Mouse (Mus musculus): Measurements from ENCODE around the gene Grasp. TPM values are rescaled to one million over a fixed set of nuclear protein-coding genes. Genes with fewer than 3 reads are reported as not detected.

The Grasp gene
- polyA plus RNA-seq, 2 experiments from 2014 or later = 0.47 TPM; not detected in 1

DNA sequence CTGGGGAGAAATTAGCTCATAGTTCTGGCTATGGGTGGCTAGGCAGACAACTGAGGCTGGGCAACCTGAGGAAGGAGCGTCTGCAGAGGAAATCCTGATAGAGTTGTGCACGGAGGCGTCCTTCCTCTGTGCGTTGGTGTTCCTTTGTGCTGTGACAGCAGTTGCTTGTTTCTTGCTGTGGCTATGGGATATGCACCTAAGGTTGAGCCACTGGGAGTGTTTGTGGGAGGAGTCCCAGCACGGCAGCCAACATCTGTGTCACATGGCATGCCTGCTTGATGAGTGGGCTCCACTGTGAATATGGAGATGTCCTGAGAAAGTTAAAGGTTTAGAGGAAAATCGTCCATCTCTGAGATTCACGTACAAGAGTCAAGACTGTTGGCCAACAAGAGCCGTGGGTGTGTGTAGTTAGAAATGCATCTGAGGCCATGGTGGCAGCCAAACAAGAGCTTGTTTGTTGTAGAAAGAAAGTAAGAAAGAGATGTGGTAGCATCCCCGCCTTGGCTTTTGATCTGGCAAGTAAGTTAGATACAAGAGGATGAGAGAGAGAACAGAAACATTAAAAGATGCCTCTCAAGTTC lies 26.3 kb downstream of the Grasp start:
- ATAC-seq = no peak

DNA sequence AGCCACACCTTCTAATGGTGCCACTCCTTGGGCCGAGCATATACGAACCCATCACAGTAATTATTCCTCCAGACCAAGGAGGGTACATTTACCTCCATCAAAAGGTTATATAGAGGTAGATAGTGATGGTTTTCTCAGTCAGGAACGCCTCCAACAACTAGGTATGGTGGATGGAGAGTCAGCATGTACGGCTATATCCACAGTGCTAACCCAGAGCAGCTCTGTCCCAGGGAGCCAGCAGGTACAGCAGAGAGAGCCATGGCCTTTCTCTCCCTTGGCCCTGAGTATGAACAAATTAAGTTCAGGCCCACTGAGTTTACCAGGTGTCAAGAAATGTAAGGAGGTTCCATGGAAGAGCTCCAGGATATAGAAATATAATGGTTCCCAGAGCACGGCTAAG lies 27.9 kb downstream of the Grasp start:
- ATAC-seq = no peak

DNA sequence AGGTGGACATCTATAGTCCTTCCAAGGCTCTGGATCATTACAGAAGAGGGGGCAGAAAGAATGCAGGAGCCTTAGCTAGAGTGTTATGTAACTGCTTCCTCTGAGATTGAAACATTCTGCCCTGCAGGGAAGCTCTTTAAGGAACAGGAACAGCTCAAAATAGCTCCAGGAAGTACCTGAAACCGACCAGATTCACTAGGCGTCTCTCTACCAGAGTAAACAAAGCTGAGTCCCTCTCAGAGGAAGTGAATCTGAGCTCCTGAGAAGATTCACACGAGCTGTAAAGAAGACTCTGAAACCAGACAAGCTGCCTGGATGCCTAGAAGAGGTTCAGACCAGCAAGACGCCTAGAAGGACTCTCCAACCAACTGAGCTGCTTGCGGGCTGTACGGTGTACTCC lies 28.6 kb downstream of the Grasp start:
- ATAC-seq = no peak

DNA sequence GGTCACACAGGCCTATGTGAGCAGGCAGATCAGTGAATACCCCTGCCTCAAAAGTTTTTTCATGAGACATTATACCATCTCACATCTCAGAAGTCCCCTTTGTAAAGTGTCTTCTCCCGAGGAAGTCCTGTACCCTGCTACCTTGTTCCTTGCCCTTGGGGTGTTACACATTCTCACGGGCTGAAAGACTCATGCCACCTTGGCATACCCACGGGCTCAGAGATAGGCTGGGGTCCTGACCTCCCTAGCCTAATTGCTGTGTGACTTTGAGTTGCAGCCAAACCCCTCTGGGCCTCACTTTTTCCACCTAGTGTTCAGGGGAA lies 29.5 kb downstream of the Grasp start:
- no peak for ATAC-seq

DNA sequence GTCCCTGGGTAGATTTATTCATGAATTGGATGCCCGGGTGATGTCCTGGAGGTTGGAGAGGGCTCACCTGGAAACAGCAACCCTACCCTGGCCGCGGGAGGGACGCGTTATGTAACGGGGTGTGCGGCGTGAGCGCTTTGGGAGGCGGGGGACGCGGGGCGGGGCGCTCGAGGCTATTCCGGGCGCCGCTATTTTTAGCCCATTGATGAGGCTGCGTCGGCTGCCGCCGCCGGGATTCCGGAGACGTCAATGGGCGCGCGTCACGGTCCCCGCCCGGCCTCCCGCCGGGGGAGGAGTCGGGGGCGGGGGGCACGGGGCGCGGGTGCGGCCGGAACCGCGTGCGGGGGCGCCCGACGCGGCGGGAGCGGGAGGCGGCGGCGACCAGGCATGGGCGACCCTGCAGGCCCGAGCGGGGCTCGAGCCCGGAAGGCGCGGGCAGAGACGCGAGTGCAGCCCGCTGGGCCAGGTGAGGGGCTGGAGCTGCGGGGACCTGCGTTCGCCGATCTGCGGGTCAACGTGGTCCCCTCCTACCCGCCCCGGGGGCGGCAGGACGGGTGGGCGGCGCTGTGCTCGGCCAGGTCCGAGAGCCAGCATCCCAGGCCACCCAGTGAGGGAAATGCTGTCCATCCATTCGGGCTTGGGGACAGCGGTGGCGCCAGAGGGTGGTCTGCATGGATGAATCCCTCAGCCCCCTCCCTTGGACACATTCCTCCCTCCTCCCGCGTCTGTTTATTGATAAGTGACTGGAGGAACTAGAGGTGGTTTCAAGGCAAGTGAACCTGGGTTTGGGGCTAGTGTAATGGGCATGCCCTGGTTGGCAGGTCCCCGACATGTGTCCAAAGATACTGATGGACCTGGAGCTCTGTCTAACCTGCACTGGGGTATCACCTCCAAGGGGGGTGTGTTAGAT lies 30.2 kb downstream of the Grasp start, which contains the start of gene Nr4a1:
Gene Nr4a1 (plus strand): TSS at position 384 of the 910 bp plus-strand sequence.
- ATAC-seq = peak; percentile 61

DNA sequence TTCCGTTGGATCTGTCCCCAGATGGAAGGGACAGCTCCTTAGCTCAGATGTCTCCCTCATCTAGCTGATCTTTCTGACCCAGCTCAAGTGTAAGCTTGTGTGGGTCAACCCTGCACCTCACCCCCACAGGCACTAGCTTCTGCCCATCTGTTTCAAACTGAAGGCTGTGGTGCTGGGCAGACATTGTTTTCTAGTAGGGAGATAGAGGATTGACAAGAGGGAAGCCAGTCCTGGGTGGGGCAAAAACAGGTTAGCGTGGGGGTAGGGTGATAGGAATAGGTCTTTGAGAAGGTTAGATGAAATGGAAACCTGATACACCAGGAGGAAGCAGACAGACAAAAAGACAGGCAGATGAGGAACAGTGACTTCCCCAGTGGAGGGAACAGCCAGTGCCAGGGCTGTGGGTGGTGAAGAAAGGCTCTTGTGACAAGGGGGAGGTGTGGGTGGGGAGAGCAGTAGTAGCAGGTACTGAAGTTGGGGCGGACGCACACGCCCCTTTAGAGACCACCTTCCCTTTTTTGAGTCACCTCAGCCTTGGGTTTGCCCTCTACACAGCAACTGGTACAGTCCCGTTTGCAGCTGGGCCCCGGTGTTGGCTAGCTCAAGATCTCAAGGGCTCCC lies 32.0 kb downstream of the Grasp start:
- no peak for ATAC-seq

DNA sequence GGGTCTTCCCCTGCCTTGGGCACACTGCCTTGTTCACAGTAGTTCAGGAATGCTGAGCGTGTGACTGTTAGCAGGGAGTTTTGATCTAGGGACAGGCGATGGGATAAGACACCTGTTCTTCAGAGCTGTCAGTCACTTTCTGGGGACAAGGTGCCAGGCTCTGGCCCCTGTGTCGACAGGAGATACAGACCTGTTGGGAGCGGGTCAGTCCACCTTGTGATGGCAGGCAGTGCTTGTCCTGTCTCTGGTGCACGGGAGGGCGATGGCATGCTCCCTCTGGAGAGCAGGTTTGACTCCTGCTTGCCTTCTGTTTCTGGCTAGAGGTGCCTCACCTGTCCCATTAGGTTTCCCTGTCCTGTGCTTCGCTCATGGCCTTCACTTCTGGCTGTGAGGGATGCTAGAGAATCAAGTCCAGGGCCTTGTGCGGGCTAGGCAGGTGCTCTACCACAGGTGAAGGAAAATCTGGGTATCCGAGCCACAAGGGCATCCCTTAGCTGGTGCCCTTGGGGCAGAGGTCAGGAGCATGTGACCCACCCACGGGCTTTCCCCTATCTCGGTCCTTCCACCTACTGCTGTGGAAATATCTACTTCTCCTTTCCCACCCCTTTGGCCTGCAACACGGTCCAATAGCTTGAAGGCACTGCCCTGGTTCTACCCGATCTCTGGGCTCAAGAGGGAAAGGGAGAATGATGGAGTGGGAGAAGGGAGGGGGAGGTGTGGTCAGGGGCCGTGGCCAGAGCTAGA lies 32.6 kb downstream of the Grasp start:
- no peak for ATAC-seq

DNA sequence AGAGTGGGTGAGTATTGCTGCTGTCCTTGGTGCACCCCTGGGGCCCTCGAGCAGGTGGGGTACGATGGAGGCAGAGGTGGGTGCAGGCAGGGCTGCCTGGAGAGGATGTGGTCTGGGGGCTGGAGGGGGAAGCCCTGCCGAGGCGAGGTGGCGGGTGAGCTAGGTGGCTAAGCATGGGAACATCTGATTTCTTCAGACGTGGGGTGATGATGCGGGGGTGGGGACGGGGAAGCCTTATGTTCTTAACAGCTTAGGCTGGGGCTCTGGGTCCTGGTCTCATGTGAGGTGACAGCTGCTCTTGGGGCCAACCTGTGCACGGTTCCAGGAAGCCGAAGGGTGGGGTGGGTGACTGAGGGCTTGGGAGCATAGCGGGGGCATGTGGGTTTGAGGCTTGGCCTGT lies 34.4 kb downstream of the Grasp start:
- peak; percentile 66 for ATAC-seq

DNA sequence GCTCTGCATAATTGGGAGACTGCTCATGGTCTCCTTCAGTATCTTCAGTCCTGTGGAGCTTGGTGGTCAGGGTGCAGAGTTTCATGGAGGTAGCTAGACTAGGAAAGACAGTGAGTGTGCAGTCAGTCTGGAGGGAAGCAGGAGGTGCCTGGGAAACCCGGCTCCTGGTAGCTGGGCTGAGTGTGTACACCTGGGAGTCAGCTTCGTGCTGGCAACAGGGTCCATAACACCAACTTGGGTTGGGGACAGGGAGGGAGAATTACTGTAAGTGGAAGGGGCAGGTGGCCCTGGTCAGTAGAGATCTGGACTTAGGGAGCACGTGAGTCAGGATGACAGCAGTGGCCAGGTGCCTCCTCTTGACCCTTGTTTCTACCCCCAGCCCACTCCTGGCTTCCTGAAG lies 35.9 kb downstream of the Grasp start:
- ATAC-seq = no peak

DNA sequence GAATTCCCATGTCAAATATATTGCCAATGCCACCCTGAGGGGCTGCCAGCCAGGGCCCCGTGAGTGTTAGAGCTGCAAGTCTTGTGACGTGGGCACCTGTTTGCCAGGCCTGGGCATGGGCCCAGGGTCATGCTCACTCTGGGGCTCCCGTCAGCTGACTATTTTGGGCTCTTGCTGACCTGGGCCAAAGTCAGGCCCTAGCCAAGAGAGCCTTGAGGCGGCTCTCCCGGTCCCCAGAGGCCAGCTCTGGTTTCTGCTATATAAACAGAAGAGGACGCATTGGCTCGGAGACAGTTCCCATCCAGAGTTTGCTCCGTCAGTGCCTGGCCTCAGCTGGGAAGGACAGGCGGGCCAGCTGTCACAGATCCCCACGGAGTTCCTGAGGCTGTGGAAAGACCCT lies 36.4 kb downstream of the Grasp start:
- no peak for ATAC-seq

DNA sequence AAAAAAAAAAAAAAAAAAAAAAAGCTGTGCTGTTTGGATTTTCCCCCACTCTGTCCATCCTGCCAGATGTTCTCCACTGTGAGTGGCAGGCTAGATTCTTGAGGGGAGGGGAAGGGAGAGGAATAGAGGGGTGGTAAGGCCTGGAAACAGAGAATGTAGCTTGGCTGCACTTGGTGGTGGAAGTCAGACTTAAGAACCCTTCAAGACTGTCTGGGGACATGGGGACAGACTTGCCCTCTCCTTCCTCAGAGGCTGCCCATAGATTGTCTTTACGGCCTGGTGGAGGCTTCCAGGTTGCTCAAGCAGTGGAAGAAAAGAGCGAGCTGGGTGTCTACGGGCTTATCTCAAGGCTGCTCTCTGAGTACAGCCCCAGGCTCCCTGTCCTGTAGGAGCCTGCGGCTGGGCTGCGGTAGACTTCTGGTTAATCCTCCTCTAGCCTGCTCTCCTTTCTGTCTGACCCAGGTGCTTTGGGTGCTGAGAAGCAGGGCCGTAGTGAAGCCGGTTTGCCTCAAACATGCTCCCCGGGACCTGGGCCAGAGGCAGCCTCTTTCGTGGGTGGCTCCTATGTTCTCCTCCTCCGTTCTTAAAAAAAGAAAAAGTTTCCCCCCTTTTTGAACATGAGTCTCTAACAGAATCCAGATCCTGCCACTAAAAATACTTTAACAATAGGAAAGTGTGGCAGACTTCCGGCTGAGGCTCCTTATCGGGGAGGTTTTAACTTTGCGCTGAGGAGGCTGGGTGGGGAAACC lies 37.1 kb downstream of the Grasp start:
- no peak for ATAC-seq

DNA sequence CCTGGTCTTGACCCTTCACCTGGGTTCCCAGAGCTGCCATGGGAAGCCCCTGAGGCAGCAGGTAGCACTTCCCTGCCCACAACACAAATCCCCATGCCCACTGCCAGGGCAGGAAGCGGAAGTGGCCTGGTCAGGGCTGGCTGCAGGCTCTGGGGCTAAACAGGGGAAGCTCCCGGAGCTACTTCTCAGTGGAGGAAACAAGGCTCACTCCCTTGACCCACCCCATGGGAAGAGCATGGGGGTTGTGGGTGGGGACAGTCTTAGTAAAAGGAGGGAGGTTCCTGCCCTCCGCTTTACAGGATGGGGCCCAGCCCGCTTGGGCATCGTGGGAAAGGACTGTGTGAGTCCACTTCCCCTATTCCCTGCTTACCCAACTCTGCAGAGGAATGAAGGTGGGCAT lies 38.5 kb downstream of the Grasp start:
- ATAC-seq = no peak

DNA sequence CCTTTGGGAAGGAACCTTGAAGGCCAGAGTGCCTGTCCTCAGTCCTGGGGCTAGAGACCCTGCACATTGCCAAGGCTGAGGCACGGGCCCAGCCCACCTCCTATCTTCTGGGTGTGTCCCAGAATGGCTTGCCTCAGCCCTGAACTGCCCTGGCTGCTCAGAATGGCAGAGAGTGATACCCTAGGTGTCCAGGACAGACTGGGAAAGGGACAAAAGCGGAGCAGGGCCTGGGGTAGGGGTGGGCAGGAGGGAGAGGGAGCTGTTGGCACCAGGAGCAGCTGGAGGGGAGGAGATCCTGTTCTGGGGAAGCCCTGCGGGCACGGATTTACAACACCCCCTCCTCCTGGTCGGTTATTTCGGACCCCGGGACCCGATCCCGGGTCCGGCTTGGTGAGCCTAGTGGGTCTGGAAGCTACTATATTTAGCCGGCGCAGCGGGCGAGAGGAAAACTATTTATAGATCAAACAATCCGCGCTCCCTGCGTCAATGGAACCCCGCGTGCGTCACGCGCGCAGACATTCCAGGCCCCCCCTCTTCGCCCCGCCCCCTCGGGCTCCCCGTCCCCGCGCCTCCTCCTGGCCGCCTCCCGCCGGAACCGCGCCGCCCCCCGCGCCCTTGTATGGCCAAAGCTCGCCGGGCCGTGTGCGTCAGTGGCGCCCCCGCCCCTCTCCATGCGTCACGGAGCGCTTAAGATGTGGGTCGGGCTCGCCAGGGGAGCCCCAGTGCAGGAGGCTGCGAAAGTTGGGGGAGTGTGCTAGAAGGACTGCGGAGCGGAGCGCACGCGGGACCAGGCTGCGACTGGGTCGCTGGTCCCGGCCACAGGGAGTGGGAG lies 42.4 kb downstream of the Grasp start:
- peak; percentile 87 for ATAC-seq

DNA sequence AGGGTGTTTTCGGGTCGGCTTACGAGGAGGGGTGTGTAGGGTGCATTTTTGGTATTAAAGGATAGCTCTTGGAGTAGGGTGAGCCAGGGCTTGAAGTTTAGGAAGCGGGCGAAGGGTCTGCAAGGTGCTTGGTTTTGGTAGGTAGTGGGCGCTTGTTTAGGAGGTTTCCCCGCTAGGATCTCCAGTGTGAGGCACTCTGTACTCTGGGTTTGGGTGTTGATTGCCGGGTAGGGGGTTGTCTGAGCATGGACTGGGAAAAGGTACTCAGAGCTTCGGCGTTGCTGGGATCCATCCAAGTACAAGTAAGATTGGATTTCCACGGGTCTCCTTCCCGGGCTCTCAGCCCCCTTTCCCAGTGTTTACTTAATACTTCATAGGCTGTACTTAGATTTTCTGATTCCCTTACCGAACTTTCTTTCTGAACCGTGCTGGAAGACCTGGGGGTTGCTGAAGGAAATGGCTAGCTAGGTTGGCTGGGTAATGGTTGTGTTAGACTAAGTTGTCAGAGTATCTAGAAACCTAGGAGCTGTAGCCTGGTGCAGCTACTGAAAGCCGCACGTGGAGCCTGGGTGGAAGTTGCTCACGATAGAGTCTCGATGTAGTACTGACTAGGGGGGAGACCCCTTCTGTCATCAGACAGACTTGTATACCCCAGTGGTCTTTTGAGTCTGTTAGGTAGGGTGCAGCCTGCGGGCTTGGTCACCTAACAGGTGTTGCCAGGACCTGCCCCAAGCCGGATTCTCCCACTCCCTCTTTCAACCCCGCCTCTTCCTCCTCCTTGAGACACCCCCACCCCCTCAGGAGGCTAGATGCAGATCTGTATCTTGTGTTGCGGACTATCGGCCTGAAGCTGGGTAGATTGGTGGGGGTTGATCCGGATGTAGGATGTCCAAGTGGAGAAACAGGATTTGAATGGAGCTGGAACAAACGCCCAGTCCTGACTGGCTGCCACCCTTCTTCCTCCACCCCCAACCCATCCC lies 43.4 kb downstream of the Grasp start:
- ATAC-seq = peak; percentile 31

DNA sequence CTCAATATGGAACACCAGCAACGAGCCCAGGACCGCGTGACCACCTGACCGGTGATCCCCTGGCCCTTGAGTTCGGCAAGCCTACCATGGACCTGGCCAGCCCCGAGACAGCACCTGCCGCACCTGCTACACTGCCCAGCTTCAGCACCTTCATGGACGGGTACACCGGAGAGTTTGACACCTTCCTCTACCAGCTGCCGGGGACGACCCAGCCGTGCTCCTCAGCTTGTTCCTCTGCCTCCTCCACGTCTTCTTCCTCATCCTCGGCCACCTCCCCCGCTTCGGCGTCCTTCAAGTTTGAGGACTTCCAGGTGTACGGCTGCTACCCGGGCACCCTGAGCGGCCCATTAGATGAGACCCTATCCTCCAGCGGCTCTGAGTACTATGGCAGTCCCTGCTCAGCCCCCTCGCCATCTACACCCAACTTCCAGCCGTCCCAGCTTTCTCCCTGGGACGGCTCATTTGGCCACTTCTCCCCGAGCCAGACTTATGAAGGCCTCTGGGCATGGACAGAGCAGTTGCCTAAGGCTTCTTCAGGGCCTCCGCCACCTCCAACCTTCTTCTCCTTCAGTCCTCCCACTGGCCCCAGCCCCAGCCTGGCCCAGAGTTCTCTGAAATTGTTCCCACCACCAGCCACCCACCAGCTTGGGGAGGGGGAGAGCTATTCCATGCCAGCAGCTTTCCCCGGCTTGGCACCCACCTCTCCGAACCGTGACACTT lies 46.3 kb downstream of the Grasp start:
- ATAC-seq = no peak

DNA sequence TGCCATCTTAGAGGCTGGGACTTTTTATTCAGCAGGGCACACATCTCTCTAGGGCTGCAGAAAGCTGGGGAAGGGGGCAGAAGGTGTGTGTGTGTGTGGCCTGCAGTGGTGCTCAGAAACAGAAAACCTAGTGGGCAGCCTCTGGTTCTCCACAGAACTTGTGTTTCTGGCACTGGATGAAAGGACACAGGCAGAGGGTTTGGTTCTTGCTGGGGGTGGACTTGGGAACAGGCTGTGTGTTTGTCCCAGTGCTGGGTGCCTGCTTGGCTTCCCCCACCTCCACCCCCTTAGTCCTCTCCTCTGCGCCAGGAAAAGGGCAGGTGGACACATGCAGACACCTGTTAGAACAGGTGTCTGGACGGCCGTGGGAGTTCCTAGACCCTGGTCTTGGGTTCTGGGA lies 47.1 kb downstream of the Grasp start:
- no peak for ATAC-seq

DNA sequence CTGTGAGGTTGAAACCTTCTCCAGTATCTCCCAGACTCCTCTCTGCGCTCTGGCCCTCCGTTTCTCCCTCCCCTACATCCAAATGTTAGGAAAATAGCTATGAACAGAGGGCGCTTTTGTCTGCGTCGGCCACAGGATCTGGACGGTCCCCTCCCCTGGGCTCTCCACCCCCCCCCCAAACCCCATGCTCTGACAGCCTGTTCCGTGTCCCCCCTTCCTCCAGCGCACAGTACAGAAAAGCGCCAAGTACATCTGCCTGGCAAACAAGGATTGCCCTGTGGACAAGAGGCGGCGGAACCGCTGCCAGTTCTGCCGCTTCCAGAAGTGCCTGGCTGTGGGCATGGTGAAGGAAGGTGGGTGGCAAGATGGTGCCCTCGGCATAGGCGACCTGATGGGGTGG lies 47.5 kb downstream of the Grasp start:
- ATAC-seq = no peak

DNA sequence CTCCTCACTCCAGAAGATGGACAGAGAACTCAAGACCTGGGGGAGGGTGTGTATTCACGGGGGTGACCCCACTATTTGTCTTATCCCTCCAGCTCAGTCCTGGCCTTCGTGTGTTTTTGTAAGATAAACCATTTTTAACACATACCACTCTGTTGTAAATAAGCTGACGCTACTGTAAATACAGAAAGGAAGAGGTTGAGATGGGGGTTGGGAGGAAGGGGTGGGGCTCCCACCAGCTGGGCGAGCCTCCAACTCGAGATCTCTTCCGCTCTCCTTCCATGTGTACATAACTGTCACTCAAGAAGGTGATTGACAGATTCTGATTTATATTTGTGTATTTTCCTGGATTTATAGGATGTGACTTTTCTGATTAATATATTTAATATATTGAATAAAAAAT lies 50.4 kb downstream of the Grasp start:
- ATAC-seq = peak; percentile 76

DNA sequence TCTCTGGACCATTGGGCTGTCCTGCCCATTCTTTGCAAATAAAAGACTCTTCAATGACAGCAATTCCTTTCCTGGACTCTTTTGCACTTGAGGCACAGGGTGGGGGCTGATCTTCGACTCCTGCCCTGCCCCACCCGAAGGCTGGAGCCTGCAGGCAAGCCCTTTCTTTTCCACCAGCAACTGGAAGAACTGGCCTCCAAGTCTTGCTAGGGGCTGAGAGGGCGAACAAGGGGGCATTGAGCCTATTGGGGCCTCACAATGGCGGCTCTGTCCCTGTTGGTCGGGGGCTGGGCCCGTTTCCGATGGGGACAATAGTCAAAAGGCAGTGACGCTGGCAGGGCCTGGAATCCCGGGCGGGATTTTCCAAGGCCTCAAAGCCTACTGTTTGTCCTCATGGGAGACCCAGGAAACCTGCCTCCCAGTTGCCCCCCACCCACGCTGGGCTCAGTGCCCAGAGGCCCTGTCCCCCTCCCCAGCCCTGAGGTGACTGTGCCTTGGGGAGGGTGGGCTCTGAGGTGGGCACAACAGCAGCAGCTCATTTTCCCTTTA lies 53.4 kb downstream of the Grasp start:
- ATAC-seq = no peak
